Mouse (Mus musculus): ENCODE data around the gene Gm9603.
"Not testable (repeated sequence)": the region's sequence is repeated elsewhere in the genome, so short reads cannot be mapped to it uniquely, and the experiment has no call there.

Gene Gm9603

GRCm38 (mm10) chr14:5687357-5687756 lies at the start of gene Gm9603:
Gene Gm9603, minus strand, starts transcription at chr14:5687457.
- DNase-seq = not testable (repeated sequence)

- not testable (repeated sequence) for DNase-seq
These were observed 54.3 kb downstream of the Gm9603 start, which contains the start of gene Gm8265 for GRCm38 (mm10) chr14:5632928-5633327. Gene Gm8265, minus strand, starts transcription at chr14:5633028.
